Mouse (Mus musculus): ENCODE results near the gene Zfp949. TPM values are rescaled to one million over a fixed set of nuclear protein-coding genes. Genes with fewer than 3 reads are reported as not detected.

Zfp949 gene
- total and polyA plus RNA-seq, 2 experiments from 2014 or later, result 3.3 to 5.6 TPM

- ATAC-seq (ENCODE audit: insufficient read depth, low read depth) (no peak), DNase-seq (ENCODE audit: low spot score) (no peak)
- no peak overlapping the region for H3K4me3 ChIP-seq (ENCODE audit: low read depth, low read length)
- H3K9ac ChIP-seq (replicated peaks; ENCODE audit: low read depth, low read length), result no peak overlapping the region
- H3K36me3 ChIP-seq (replicated peaks; ENCODE audit: control insufficient read depth, insufficient read depth, low read length), result no peaks in the 10 kb centered on the region
- H3K27me3 ChIP-seq (ENCODE audit: control insufficient read depth, insufficient read depth, low read length), result no peaks in the 10 kb centered on the region
- H3K4me2 ChIP-seq (ENCODE audit: low read depth, low read length), result no peak overlapping the region
- no peaks in the 10 kb centered on the region for H3K9me3 ChIP-seq (replicated peaks; ENCODE audit: control insufficient read depth, low read length)
- WGBS, result 88% methylated on average over 3 of the region's 3 CpGs
- no peaks in the 10 kb centered on the region for H3K4me1 ChIP-seq (ENCODE audit: control insufficient read depth, insufficient read depth)
- H3K27ac ChIP-seq (ENCODE audit: low read depth), result no peak overlapping the region
- TF ChIP-seq CTCF (IDR thresholded peaks at IDR 0.05; ENCODE audit: low read depth) (no peak), EP300 (IDR thresholded peaks at IDR 0.05; ENCODE audit: low read depth) (no peak)
Measured at GRCm38 (mm10) chr9:88529571-88529970, 18.2 kb upstream of the Zfp949 start.

- Histone ChIP-seq H3K36me3 (replicated peaks; ENCODE audit: control insufficient read depth, insufficient read depth, low read length) (no peaks in the 10 kb centered on the region), H3K9me3 (replicated peaks; ENCODE audit: control insufficient read depth, low read length) (no peaks in the 10 kb centered on the region), H3K27ac (ENCODE audit: low read depth) (no peak overlapping the region), H3K27me3 (ENCODE audit: control insufficient read depth, insufficient read depth, low read length) (no peaks in the 10 kb centered on the region), H3K9ac (replicated peaks; ENCODE audit: low read depth, low read length) (no peak overlapping the region), H3K4me2 (ENCODE audit: low read depth, low read length) (no peak overlapping the region), H3K4me3 (ENCODE audit: low read depth, low read length) (no peak overlapping the region), H3K4me1 (ENCODE audit: control insufficient read depth, insufficient read depth) (no peaks in the 10 kb centered on the region)
- ATAC-seq (ENCODE audit: insufficient read depth, low read depth) (no peak), DNase-seq (ENCODE audit: low spot score) (no peak)
- 61% methylated on average over 5 of the region's 5 CpGs for WGBS
- no peak for TF ChIP-seq CTCF (IDR thresholded peaks at IDR 0.05; ENCODE audit: low read depth)
Measured at GRCm38 (mm10) chr9:88529979-88530580, 17.7 kb upstream of the Zfp949 start.

- WGBS, result 92% methylated on average over 5 of the region's 5 CpGs
- Histone ChIP-seq H3K36me3 (replicated peaks; ENCODE audit: control insufficient read depth, insufficient read depth, low read length) (no peaks in the 10 kb centered on the region), H3K9ac (replicated peaks; ENCODE audit: low read depth, low read length) (no peak overlapping the region), H3K27ac (ENCODE audit: low read depth) (no peak overlapping the region), H3K9me3 (replicated peaks; ENCODE audit: control insufficient read depth, low read length) (no peaks in the 10 kb centered on the region), H3K4me2 (ENCODE audit: low read depth, low read length) (no peak overlapping the region), H3K27me3 (ENCODE audit: control insufficient read depth, insufficient read depth, low read length) (no peaks in the 10 kb centered on the region), H3K4me1 (ENCODE audit: control insufficient read depth, insufficient read depth) (no peaks in the 10 kb centered on the region), H3K4me3 (ENCODE audit: low read depth, low read length) (no peak overlapping the region)
- no peak for TF ChIP-seq EP300 (IDR thresholded peaks at IDR 0.05; ENCODE audit: low read depth)
- no peak for TF ChIP-seq CTCF (IDR thresholded peaks at IDR 0.05; ENCODE audit: low read depth)
- DNase-seq (ENCODE audit: low spot score) (no peak), ATAC-seq (ENCODE audit: insufficient read depth, low read depth) (no peak)
Measured at GRCm38 (mm10) chr9:88534093-88534492, 13.7 kb upstream of the Zfp949 start.

GRCm38 (mm10) chr9:88539546-88540224 lies 8.1 kb upstream of the Zfp949 start:
- DNase-seq (ENCODE audit: low spot score), result no peak
- Histone ChIP-seq H3K9ac (replicated peaks; ENCODE audit: low read depth, low read length) (no peak overlapping the region), H3K27ac (ENCODE audit: low read depth) (no peak overlapping the region), H3K27me3 (ENCODE audit: control insufficient read depth, insufficient read depth, low read length) (no peaks in the 10 kb centered on the region), H3K4me2 (ENCODE audit: low read depth, low read length) (no peak overlapping the region), H3K4me1 (ENCODE audit: control insufficient read depth, insufficient read depth) (no peaks in the 10 kb centered on the region), H3K36me3 (replicated peaks; ENCODE audit: control insufficient read depth, insufficient read depth, low read length) (no peaks in the 10 kb centered on the region), H3K4me3 (ENCODE audit: low read depth, low read length) (no peak overlapping the region), H3K9me3 (replicated peaks; ENCODE audit: control insufficient read depth, low read length) (no peaks in the 10 kb centered on the region)
- WGBS, result 45% methylated on average over 5 of the region's 5 CpGs
- TF ChIP-seq CTCF (IDR thresholded peaks at IDR 0.05; ENCODE audit: low read depth) (no peak), EP300 (IDR thresholded peaks at IDR 0.05; ENCODE audit: low read depth) (no peak)
- no peak for ATAC-seq (ENCODE audit: insufficient read depth, low read depth)

- peak; percentile 65 for ATAC-seq (ENCODE audit: insufficient read depth, low read depth)
- no peak overlapping the region for H3K4me3 ChIP-seq (ENCODE audit: low read depth, low read length)
- H3K27me3 ChIP-seq (ENCODE audit: control insufficient read depth, insufficient read depth, low read length), result no peaks in the 10 kb centered on the region
- no peaks in the 10 kb centered on the region for H3K9me3 ChIP-seq (replicated peaks; ENCODE audit: control insufficient read depth, low read length)
- TF ChIP-seq CTCF (IDR thresholded peaks at IDR 0.05; ENCODE audit: low read depth), result peak; percentile 56
- no peak for TF ChIP-seq EP300 (IDR thresholded peaks at IDR 0.05; ENCODE audit: low read depth)
- no peaks in the 10 kb centered on the region for H3K4me1 ChIP-seq (ENCODE audit: control insufficient read depth, insufficient read depth)
- 17% methylated on average over 2 of the region's 2 CpGs for WGBS
- no peak overlapping the region for H3K4me2 ChIP-seq (ENCODE audit: low read depth, low read length)
- DNase-seq (ENCODE audit: low spot score), result peak; percentile 54
- H3K36me3 ChIP-seq (replicated peaks; ENCODE audit: control insufficient read depth, insufficient read depth, low read length), result no peaks in the 10 kb centered on the region
- H3K9ac ChIP-seq (replicated peaks; ENCODE audit: low read depth, low read length), result no peak overlapping the region
- no peak overlapping the region for H3K27ac ChIP-seq (ENCODE audit: low read depth)
Measured at GRCm38 (mm10) chr9:88542816-88543215, 5.0 kb upstream of the Zfp949 start.

- Histone ChIP-seq H3K4me2 (ENCODE audit: low read depth, low read length) (no peak overlapping the region), H3K36me3 (replicated peaks; ENCODE audit: control insufficient read depth, insufficient read depth, low read length) (no peaks in the 10 kb centered on the region), H3K4me3 (ENCODE audit: low read depth, low read length) (no peak overlapping the region), H3K9me3 (replicated peaks; ENCODE audit: control insufficient read depth, low read length) (no peaks in the 10 kb centered on the region), H3K9ac (replicated peaks; ENCODE audit: low read depth, low read length) (no peak overlapping the region), H3K4me1 (ENCODE audit: control insufficient read depth, insufficient read depth) (peaks cover 15% of the 10 kb centered on the region), H3K27ac (ENCODE audit: low read depth) (no peak overlapping the region), H3K27me3 (ENCODE audit: control insufficient read depth, insufficient read depth, low read length) (no peaks in the 10 kb centered on the region)
- DNase-seq (ENCODE audit: low spot score), result peak; percentile 11
- 37% methylated on average over 3 of the region's 3 CpGs for WGBS
- ATAC-seq (ENCODE audit: insufficient read depth, low read depth), result no peak
- no peak for TF ChIP-seq EP300 (IDR thresholded peaks at IDR 0.05; ENCODE audit: low read depth)
- peak; percentile 45 for TF ChIP-seq CTCF (IDR thresholded peaks at IDR 0.05; ENCODE audit: low read depth)
Measured at GRCm38 (mm10) chr9:88545534-88545933, 2.3 kb upstream of the Zfp949 start.
